Mouse (Mus musculus) liver, embryonic 14.5 days (tissue): ENCODE data around the gene Mvk. TPM values are rescaled to one million over a fixed set of nuclear protein-coding genes. Genes with fewer than 3 reads are reported as not detected.

Experiments
- ATAC-seq: fragments of 200-750 bp; cut with Nextera tagmentation; 2 replicates; pipeline ENCODE4 v1.8.0; 2017; ENCODE audit warnings: moderate number of reproducible peaks, mild to moderate bottlenecking, moderate library complexity; ENCODE audit not compliant: insufficient read depth
- DNase-seq, 3 experiments: peaks; one replicate each; pipeline ENCODE4 v3.0.0-alpha.2; 2012 to 2013; ENCODE audit warnings: low read depth in 3 of 3, low spot score in 3 of 3
- H3K27ac ChIP-seq: fragments of 300-500 bp; sonication (generic); 2 replicates; pipeline ENCODE4 v1.5.1; 2014; ENCODE audit warnings: moderate library complexity, mild to moderate bottlenecking, control low read depth, inconsistent platforms
- H3K27me3 ChIP-seq: fragments of 300-500 bp; sonication (generic); 2 replicates; pipeline ENCODE4 v1.6.1; 2014; ENCODE audit warnings: mild to moderate bottlenecking, low read length, moderate library complexity; ENCODE audit not compliant: control insufficient read depth, insufficient read depth
- H3K36me3 ChIP-seq: fragments of 300-500 bp; sonication (generic); replicated peaks from 2 replicates; pipeline ENCODE4 v1.6.1; 2014; ENCODE audit warnings: low read depth; ENCODE audit not compliant: control insufficient read depth, insufficient read depth
- H3K4me1 ChIP-seq, 2 experiments: fragments of 200-500 bp in 1 of 2; fragments of 300-500 bp in 1 of 2; sonication (generic) in 1 of 2; replicated peaks; 2 replicates each; pipeline ENCODE4 v1.6.1; 2012 to 2014; ENCODE audit warnings: antibody characterized with exemption in 1 of 2, inconsistent platforms in 1 of 2, low read length in 1 of 2; ENCODE audit not compliant: control insufficient read depth in 2 of 2, insufficient read depth in 2 of 2
- H3K4me2 ChIP-seq: fragments of 300-500 bp; sonication (generic); 2 replicates; pipeline ENCODE4 v1.6.1; 2014; ENCODE audit warnings: low read depth, mild to moderate bottlenecking, control low read depth, moderate library complexity
- H3K4me3 ChIP-seq, 2 experiments: fragments of 200-500 bp in 1 of 2; fragments of 300-500 bp in 1 of 2; sonication (generic) in 1 of 2; 2 replicates each; pipeline ENCODE4 v1.5.1; 2012 to 2014; ENCODE audit warnings: low read depth in 2 of 2, low read length in 2 of 2, mild to moderate bottlenecking in 2 of 2, control low read depth in 1 of 2, inconsistent platforms in 1 of 2, moderate library complexity in 1 of 2; ENCODE audit not compliant: insufficient read depth in 1 of 2
- H3K9ac ChIP-seq: fragments of 300-500 bp; sonication (generic); replicated peaks from 2 replicates; pipeline ENCODE4 v1.6.1; 2014; ENCODE audit warnings: mild to moderate bottlenecking, control low read depth, moderate library complexity
- H3K9me3 ChIP-seq: fragments of 300-500 bp; sonication (generic); 2 replicates; pipeline ENCODE4 v1.6.1; 2016; ENCODE audit warnings: low read length, mixed read lengths; ENCODE audit not compliant: control insufficient read depth
- CTCF ChIP-seq: IDR thresholded peaks from 2 replicates; pipeline ENCODE4 v1.5.1; 2016; ENCODE audit warnings: antibody characterized with exemption, low read depth, control low read depth
- EP300 ChIP-seq: IDR thresholded peaks from 2 replicates; pipeline ENCODE4 v1.6.1; 2016; ENCODE audit warnings: antibody characterized with exemption, low read depth
- WGBS: fragments of 180-500 bp; shearing (Covaris S2); extraction: QIAGEN DNeasy Blood & Tissue Kit; methylation state at CpG from one replicate; pipeline ENCODE4 v1.1.7; 2014; ENCODE audit not compliant: insufficient replicate concordance; 5-methylcytosine and 5-hydroxymethylcytosine counted together
- microRNA-seq: library from miRNA; unstranded; fragments of <30 nt; microRNA quantifications from one replicate; pipeline ENCODE4, GENCODE M21; 2016
- polyA plus RNA-seq, 2 experiments: library from polyadenylated mRNA; depleted of rRNA in 1 of 2; stranded (reverse) in 1 of 2; unstranded in 1 of 2; fragments of >200 nt; fragmentation: Nextera tagmentation in 1 of 2; extraction: Ambion mirVana in 1 of 2; gene quantifications; 2 replicates each; pipeline versions ENCODE4 v1.2.1 to v1.2.3; 2012 to 2014

The Mvk gene
- polyA plus RNA-seq, 2 experiments: 20.2 to 32.6 TPM

DNA sequence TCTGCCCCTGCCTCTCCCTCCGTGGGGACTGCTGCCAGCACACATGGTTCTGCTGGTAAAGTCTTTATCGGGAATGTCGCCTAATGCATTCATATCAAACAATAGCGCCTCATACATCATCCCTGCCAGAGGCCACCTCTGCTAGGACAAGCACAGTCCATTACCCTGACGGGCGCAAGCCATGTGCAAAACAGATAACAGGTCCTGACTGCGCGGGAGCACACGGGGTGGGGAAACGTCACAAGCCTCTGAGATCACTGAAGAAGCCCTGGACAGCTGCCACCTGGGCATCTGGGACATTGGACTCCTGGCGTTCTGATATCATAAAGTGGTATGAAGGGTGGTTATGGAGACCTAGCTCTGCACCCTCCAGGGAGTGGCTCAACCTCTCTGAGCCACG, 63.3 kb downstream of the Mvk start:
- Histone ChIP-seq H3K9me3 (no peaks in the 10 kb centered on the region), H3K4me1 (peaks cover 0 to 4% of the 10 kb centered on the region in 2 experiments; a peak in 1 of 4 replicates), H3K4me2 (no peak overlapping the region), H3K4me3 (no peak overlapping the region), H3K27ac (no peak overlapping the region), H3K36me3 (no peaks in the 10 kb centered on the region), H3K9ac (no peak overlapping the region), H3K27me3 (no peaks in the 10 kb centered on the region)
- no peak for TF ChIP-seq CTCF
- no peak for TF ChIP-seq EP300
- ATAC-seq (no peak), DNase-seq (no peak)
- 45% methylated on average over 12 of the region's 12 CpGs for WGBS

DNA sequence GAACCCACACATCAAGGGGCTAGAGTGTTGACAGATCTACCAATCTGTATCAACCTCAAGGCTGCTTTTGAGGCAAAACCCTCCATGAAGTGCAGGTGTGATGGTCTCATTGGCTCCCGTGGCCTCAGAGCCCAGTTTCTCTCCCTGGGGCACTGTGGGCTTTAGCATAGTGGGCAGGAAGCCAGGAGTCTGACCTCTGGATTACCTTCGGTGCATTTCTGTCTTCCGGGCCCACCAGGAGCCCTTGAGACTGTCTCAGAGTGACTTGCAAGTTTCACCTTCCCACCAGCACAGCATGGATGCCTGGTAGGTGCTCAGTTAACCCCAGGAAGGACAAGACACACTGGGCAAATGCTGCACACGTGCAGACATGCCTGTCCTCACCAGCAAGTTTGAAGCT, 63.9 kb downstream of the Mvk start:
- Histone ChIP-seq H3K36me3 (no peaks in the 10 kb centered on the region), H3K27ac (no peak overlapping the region), H3K9me3 (no peaks in the 10 kb centered on the region), H3K4me2 (no peak overlapping the region), H3K27me3 (no peaks in the 10 kb centered on the region; the same call in 1 of the 2 replicates), H3K4me3 (no peak overlapping the region), H3K9ac (no peak overlapping the region), H3K4me1 (peaks cover 0 to 4% of the 10 kb centered on the region in 2 experiments; a peak in 1 of 4 replicates)
- DNase-seq: no peak
- no peak for ATAC-seq
- 53% methylated on average over 4 of the region's 4 CpGs for WGBS
- no peak for TF ChIP-seq CTCF
- TF ChIP-seq EP300: no peak

DNA sequence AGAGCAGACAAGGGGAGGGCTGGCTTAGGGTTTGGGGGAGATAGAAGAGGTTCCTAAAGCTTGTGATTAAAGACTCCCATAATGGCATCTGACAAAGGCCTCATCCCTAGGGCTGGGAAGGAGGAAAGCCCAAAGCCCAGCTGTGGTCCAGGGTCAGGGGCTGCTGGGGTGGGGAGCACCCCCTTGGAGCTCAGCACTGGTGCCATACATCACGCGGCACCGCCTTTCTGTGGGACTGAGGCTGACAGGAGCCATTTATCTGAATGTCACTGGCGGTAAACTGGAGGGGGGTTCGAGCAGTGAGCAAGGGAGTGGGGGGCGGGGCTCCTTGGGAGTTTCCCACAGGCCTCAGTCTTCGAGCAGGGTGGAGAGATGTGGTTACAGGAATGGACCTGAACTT, 65.4 kb downstream of the Mvk start:
- H3K27ac ChIP-seq: no peak overlapping the region
- 44% methylated on average over 7 of the region's 7 CpGs for WGBS
- no peaks in the 10 kb centered on the region for H3K36me3 ChIP-seq
- H3K9me3 ChIP-seq: no peaks in the 10 kb centered on the region
- peaks cover 0 to 4% of the 10 kb centered on the region in 2 experiments; a peak in 1 of 4 replicates for H3K4me1 ChIP-seq
- ATAC-seq: no peak
- H3K27me3 ChIP-seq: peaks cover 2% of the 10 kb centered on the region; the same call in 1 of the 2 replicates
- no peak overlapping the region for H3K4me3 ChIP-seq
- no peak overlapping the region for H3K9ac ChIP-seq
- H3K4me2 ChIP-seq: no peak overlapping the region
- no peak for DNase-seq
- no peak for TF ChIP-seq EP300
- TF ChIP-seq CTCF: no peak

Small RNA genes lying within 50 kb of the gene (microRNA-seq; reads per million reads assigned to microRNA genes)
- not detected for gene Mir7027

Other genes with a start within 250 kb of the Mvk start
- gene Foxn4, start 170.5 kb upstream of the Mvk start, polyA plus RNA-seq (2012; rRNA removed): not detected in 2 replicates
- gene Foxn4, start 170.5 kb upstream of the Mvk start, polyA plus RNA-seq (2014; fragmentation: Nextera tagmentation; extraction: Ambion mirVana): not detected in 2 replicates
- gene Myo1h, start 155.1 kb upstream of the Mvk start, polyA plus RNA-seq (2012; rRNA removed): 0.14 and 0.19 TPM in 2 replicates
- 0.11 and 0.44 TPM in 2 replicates for gene Myo1h, start 155.1 kb upstream of the Mvk start, polyA plus RNA-seq (2014; fragmentation: Nextera tagmentation; extraction: Ambion mirVana)
- gene Kctd10, start 63.8 kb upstream of the Mvk start, polyA plus RNA-seq (2012; rRNA removed): 12.3 and 13.0 TPM in 2 replicates
- gene Kctd10, start 63.8 kb upstream of the Mvk start, polyA plus RNA-seq (2014; fragmentation: Nextera tagmentation; extraction: Ambion mirVana): 16.6 and 18.8 TPM in 2 replicates
- 12.9 and 13.9 TPM in 2 replicates for gene Ube3b, start 63.7 kb upstream of the Mvk start, polyA plus RNA-seq (2012; rRNA removed)
- 14.6 and 18.2 TPM in 2 replicates for gene Ube3b, start 63.7 kb upstream of the Mvk start, polyA plus RNA-seq (2014; fragmentation: Nextera tagmentation; extraction: Ambion mirVana)
- gene Mmab, start 209 bp upstream of the Mvk start, polyA plus RNA-seq (2012; rRNA removed): 7.1 and 7.2 TPM in 2 replicates
- gene Mmab, start 209 bp upstream of the Mvk start, polyA plus RNA-seq (2014; fragmentation: Nextera tagmentation; extraction: Ambion mirVana): 9.1 and 9.5 TPM in 2 replicates
- gene Fam222a, start 123.7 kb downstream of the Mvk start, polyA plus RNA-seq (2012; rRNA removed): 0.63 and 0.71 TPM in 2 replicates
- gene Fam222a, start 123.7 kb downstream of the Mvk start, polyA plus RNA-seq (2014; fragmentation: Nextera tagmentation; extraction: Ambion mirVana): 0.44 and 0.56 TPM in 2 replicates
- 0.16 and 0.22 TPM in 2 replicates for gene Trpv4, start 214.2 kb downstream of the Mvk start, polyA plus RNA-seq (2012; rRNA removed)
- gene Trpv4, start 214.2 kb downstream of the Mvk start, polyA plus RNA-seq (2014; fragmentation: Nextera tagmentation; extraction: Ambion mirVana): 0.14 and 0.15 TPM in 2 replicates
- gene Gltp, start 246.7 kb downstream of the Mvk start, polyA plus RNA-seq (2012; rRNA removed): 18.4 and 18.5 TPM in 2 replicates
- gene Gltp, start 246.7 kb downstream of the Mvk start, polyA plus RNA-seq (2014; fragmentation: Nextera tagmentation; extraction: Ambion mirVana): 25.4 and 33.0 TPM in 2 replicates